Mouse (Mus musculus): ENCODE data around the gene Gabpb1. TPM values are rescaled to one million over a fixed set of nuclear protein-coding genes. Genes with fewer than 3 reads are reported as not detected.

The Gabpb1 gene
- polyA plus RNA-seq (2016; fragmentation: Nextera tagmentation; extraction: Ambion mirVana) = 66.4 and 71.6 TPM in 2 replicates

- H3K4me2 ChIP-seq (replicated peaks) = peak within 1 kb of the TSS; percentile 61
- peak within 1 kb of the TSS; percentile 99 for H3K9ac ChIP-seq
- no peaks in the 10 kb centered on the region for H3K9me3 ChIP-seq
- H3K27me3 ChIP-seq = no peaks in the 10 kb centered on the region
- H3K36me3 ChIP-seq = peaks cover 9% of the 10 kb centered on the region; the same call in 1 of the 2 replicates
- WGBS = 25% methylated on average over 12 of the region's 12 CpGs
- ATAC-seq (ENCODE audit: insufficient number of reproducible peaks, insufficient read depth, low FRiP score, low TSS enrichment) = no peak
- H3K27ac ChIP-seq = peak within 1 kb of the TSS; percentile 100
- peak within 1 kb of the TSS; percentile 90 for H3K4me3 ChIP-seq
- H3K4me1 ChIP-seq = peaks cover 21% of the 10 kb centered on the region
These were observed at the start of gene Gabpb1 for GRCm38 (mm10) chr2:126676122-126676515. TSS of gene Gabpb1 (minus strand) at chr2:126676337.

GRCm38 (mm10) chr2:126712950-126713349 is 36.8 kb upstream of the Gabpb1 start:
- Histone ChIP-seq H3K4me2 (replicated peaks) (no peak overlapping the region), H3K9ac (no peak overlapping the region), H3K4me3 (no peak overlapping the region), H3K9me3 (no peaks in the 10 kb centered on the region), H3K27ac (no peak overlapping the region), H3K36me3 (0 out of 2 replicates have a peak, but pooled peaks cover 5% of the 10 kb centered on the region), H3K4me1 (peaks cover 5% of the 10 kb centered on the region), H3K27me3 (no peaks in the 10 kb centered on the region)
- ATAC-seq (ENCODE audit: insufficient number of reproducible peaks, insufficient read depth, low FRiP score, low TSS enrichment) = no peak

- Histone ChIP-seq H3K9me3 (no peaks in the 10 kb centered on the region), H3K4me1 (peaks cover 8% of the 10 kb centered on the region), H3K4me2 (replicated peaks) (no peak overlapping the region), H3K36me3 (0 out of 2 replicates have a peak, but pooled peaks cover 5% of the 10 kb centered on the region), H3K9ac (no peak overlapping the region), H3K4me3 (no peak overlapping the region), H3K27me3 (no peaks in the 10 kb centered on the region), H3K27ac (no peak overlapping the region)
- WGBS = 92% methylated on average over 5 of the region's 5 CpGs
- ATAC-seq (ENCODE audit: insufficient number of reproducible peaks, insufficient read depth, low FRiP score, low TSS enrichment) = no peak
These were observed 36.4 kb upstream of the Gabpb1 start for GRCm38 (mm10) chr2:126712526-126712925.

- ATAC-seq (ENCODE audit: insufficient number of reproducible peaks, insufficient read depth, low FRiP score, low TSS enrichment) = no peak
- Histone ChIP-seq H3K36me3 (0 out of 2 replicates have a peak, but pooled peaks cover 5% of the 10 kb centered on the region), H3K4me3 (peak overlapping the region; percentile 77), H3K4me2 (replicated peaks) (peak overlapping the region; percentile 68), H3K27me3 (no peaks in the 10 kb centered on the region), H3K9me3 (no peaks in the 10 kb centered on the region), H3K4me1 (peaks cover 8% of the 10 kb centered on the region), H3K9ac (0 out of 2 replicates have a peak overlapping the region, but pooled peaks have one; percentile 88), H3K27ac (no peak overlapping the region)
- WGBS = 85% methylated on average over 4 of the region's 4 CpGs
These were observed 32.2 kb upstream of the Gabpb1 start for GRCm38 (mm10) chr2:126708361-126708760.

- Histone ChIP-seq H3K4me1 (peaks cover 8% of the 10 kb centered on the region), H3K9ac (peak overlapping the region; percentile 88), H3K4me3 (peak overlapping the region; percentile 77), H3K27ac (peak overlapping the region; percentile 76; the same call in 1 of the 2 replicates), H3K27me3 (no peaks in the 10 kb centered on the region), H3K9me3 (no peaks in the 10 kb centered on the region), H3K4me2 (replicated peaks) (peak overlapping the region; percentile 68), H3K36me3 (0 out of 2 replicates have a peak, but pooled peaks cover 5% of the 10 kb centered on the region)
- ATAC-seq (ENCODE audit: insufficient number of reproducible peaks, insufficient read depth, low FRiP score, low TSS enrichment) = no peak
- WGBS = 1% methylated on average over 18 of the region's 23 CpGs
These were observed 31.3 kb upstream of the Gabpb1 start for GRCm38 (mm10) chr2:126707438-126707779.

- peak within 1 kb of the TSS; percentile 76; the same call in 1 of the 2 replicates for H3K27ac ChIP-seq
- H3K4me1 ChIP-seq = peaks cover 8% of the 10 kb centered on the region
- H3K27me3 ChIP-seq = no peaks in the 10 kb centered on the region
- 3% methylated on average over 47 of the region's 47 CpGs for WGBS
- ATAC-seq (ENCODE audit: insufficient number of reproducible peaks, insufficient read depth, low FRiP score, low TSS enrichment) = peak; percentile 100
- 0 out of 2 replicates have a peak, but pooled peaks cover 5% of the 10 kb centered on the region for H3K36me3 ChIP-seq
- peak within 1 kb of the TSS; percentile 77 for H3K4me3 ChIP-seq
- H3K4me2 ChIP-seq (replicated peaks) = peak within 1 kb of the TSS; percentile 68
- H3K9ac ChIP-seq = peak within 1 kb of the TSS; percentile 88
- H3K9me3 ChIP-seq = no peaks in the 10 kb centered on the region
These were observed 30.8 kb upstream of the Gabpb1 start, which contains the start of gene Usp8 for GRCm38 (mm10) chr2:126706759-126707437. TSS of gene Usp8 (plus strand) at chr2:126707328.

- Histone ChIP-seq H3K36me3 (no peaks in the 10 kb centered on the region), H3K27ac (no peak overlapping the region), H3K27me3 (no peaks in the 10 kb centered on the region), H3K9ac (no peak overlapping the region), H3K4me3 (no peak overlapping the region), H3K4me2 (replicated peaks) (no peak overlapping the region), H3K4me1 (no peaks in the 10 kb centered on the region), H3K9me3 (no peaks in the 10 kb centered on the region)
- ATAC-seq (ENCODE audit: insufficient number of reproducible peaks, insufficient read depth, low FRiP score, low TSS enrichment) = no peak
- 78% methylated on average over 6 of the region's 6 CpGs for WGBS
These were observed 19.1 kb upstream of the Gabpb1 start for GRCm38 (mm10) chr2:126695285-126695684.

- H3K27ac ChIP-seq = no peak overlapping the region
- H3K4me1 ChIP-seq = no peaks in the 10 kb centered on the region
- H3K9ac ChIP-seq = no peak overlapping the region
- no peak for ATAC-seq (ENCODE audit: insufficient number of reproducible peaks, insufficient read depth, low FRiP score, low TSS enrichment)
- no peaks in the 10 kb centered on the region for H3K9me3 ChIP-seq
- no peak overlapping the region for H3K4me2 ChIP-seq (replicated peaks)
- H3K27me3 ChIP-seq = no peaks in the 10 kb centered on the region
- peaks cover 10% of the 10 kb centered on the region; the same call in 1 of the 2 replicates for H3K36me3 ChIP-seq
- WGBS = 74% methylated on average over 3 of the region's 3 CpGs
- H3K4me3 ChIP-seq = no peak overlapping the region
These were observed 15.2 kb upstream of the Gabpb1 start for GRCm38 (mm10) chr2:126691290-126691689.

GRCm38 (mm10) chr2:126682937-126683336 is 6.8 kb upstream of the Gabpb1 start:
- ATAC-seq (ENCODE audit: insufficient number of reproducible peaks, insufficient read depth, low FRiP score, low TSS enrichment) = no peak
- Histone ChIP-seq H3K27ac (no peak overlapping the region), H3K4me3 (no peak overlapping the region), H3K4me1 (no peaks in the 10 kb centered on the region), H3K36me3 (peaks cover 34% of the 10 kb centered on the region), H3K9ac (no peak overlapping the region), H3K9me3 (no peaks in the 10 kb centered on the region), H3K27me3 (no peaks in the 10 kb centered on the region), H3K4me2 (replicated peaks) (no peak overlapping the region)
- 79% methylated on average over 1 of the region's 1 CpGs for WGBS

GRCm38 (mm10) chr2:126682333-126682732 is 6.2 kb upstream of the Gabpb1 start:
- Histone ChIP-seq H3K9ac (no peak overlapping the region), H3K4me3 (no peak overlapping the region), H3K4me2 (replicated peaks) (no peak overlapping the region), H3K4me1 (no peaks in the 10 kb centered on the region), H3K36me3 (peaks cover 31% of the 10 kb centered on the region), H3K9me3 (no peaks in the 10 kb centered on the region), H3K27me3 (no peaks in the 10 kb centered on the region), H3K27ac (no peak overlapping the region)
- no peak for ATAC-seq (ENCODE audit: insufficient number of reproducible peaks, insufficient read depth, low FRiP score, low TSS enrichment)
- 81% methylated on average over 2 of the region's 2 CpGs for WGBS

GRCm38 (mm10) chr2:126677366-126677765 is 1.2 kb upstream of the Gabpb1 start:
- peak overlapping the region; percentile 61; the same call in 1 of the 2 replicates for H3K4me2 ChIP-seq (replicated peaks)
- H3K4me1 ChIP-seq = peaks cover 18% of the 10 kb centered on the region
- no peak overlapping the region for H3K9ac ChIP-seq
- no peak overlapping the region for H3K27ac ChIP-seq
- H3K4me3 ChIP-seq = no peak overlapping the region
- WGBS = 92% methylated on average over 1 of the region's 1 CpGs
- no peak for ATAC-seq (ENCODE audit: insufficient number of reproducible peaks, insufficient read depth, low FRiP score, low TSS enrichment)
- no peaks in the 10 kb centered on the region for H3K9me3 ChIP-seq
- H3K27me3 ChIP-seq = no peaks in the 10 kb centered on the region
- peaks cover 14% of the 10 kb centered on the region for H3K36me3 ChIP-seq

Data from embryonic facial prominence, embryonic 12.5 days (tissue).